Mouse (Mus musculus) kidney, adult 10 weeks (tissue): Measurements from ENCODE around the gene Galr3. TPM values are rescaled to one million over a fixed set of nuclear protein-coding genes. Genes with fewer than 3 reads are reported as not detected.

Experiments
- polyA plus RNA-seq: library from polyadenylated mRNA; stranded (reverse); fragments of 350-450 nt; fragmentation: Illumina TruSeq; extraction: RNeasy Lipid Tissue Mini Kit (QIAGEN cat#74804); gene quantifications from one replicate; pipeline ENCODE4 v1.2.3, GENCODE M21; 2014; ENCODE audit warnings: low read depth, low replicate concordance

Galr3 gene
- not detected for polyA plus RNA-seq

GRCm38 (mm10) chr15:79041585-79041984 lies at the start of gene Galr3:
Gene Galr3, plus strand, starts transcription at chr15:79041885.

GRCm38 (mm10) chr15:79028237-79028738 lies 13.4 kb upstream of the Galr3 start, which contains the start of gene H1f0:
Gene H1f0, plus strand, starts transcription at chr15:79028450.

GRCm38 (mm10) chr15:79062376-79063159 lies 20.9 kb downstream of the Galr3 start, which contains the start of gene Ankrd54:
Gene Ankrd54, minus strand, starts transcription at chr15:79062893.

GRCm38 (mm10) chr15:79074913-79075532 lies 33.3 kb downstream of the Galr3 start, which contains the start of gene Eif3l:
Gene Eif3l, plus strand, starts transcription at chr15:79075179.

Other genes with a start within 250 kb of the Galr3 start
- 1.2 TPM for gene Card10, start 238.8 kb upstream of the Galr3 start, polyA plus RNA-seq
- 0.16 TPM for gene Cdc42ep1, start 199.3 kb upstream of the Galr3 start, polyA plus RNA-seq
- gene Lgals2, start 186.4 kb upstream of the Galr3 start, polyA plus RNA-seq: not detected
- gene Gga1, start 164.7 kb upstream of the Galr3 start, polyA plus RNA-seq: 0.20 TPM
- not detected for gene Gm49510, start 142.2 kb upstream of the Galr3 start, polyA plus RNA-seq
- 0.93 TPM for gene Sh3bp1, start 142.1 kb upstream of the Galr3 start, polyA plus RNA-seq
- gene Pdxp, start 128.0 kb upstream of the Galr3 start, polyA plus RNA-seq: not detected
- 1.1 TPM for gene Lgals1, start 115.2 kb upstream of the Galr3 start, polyA plus RNA-seq
- 2.5 TPM for gene Nol12, start 107.0 kb upstream of the Galr3 start, polyA plus RNA-seq
- 1.7 TPM for gene Triobp, start 94.2 kb upstream of the Galr3 start, polyA plus RNA-seq
- 177 TPM for gene H1f0, start 13.4 kb upstream of the Galr3 start, polyA plus RNA-seq
- gene Ankrd54, start 21.0 kb downstream of the Galr3 start, polyA plus RNA-seq: 1.1 TPM
- gene Eif3l, start 33.3 kb downstream of the Galr3 start, polyA plus RNA-seq: 82.4 TPM
- gene Micall1, start 67.0 kb downstream of the Galr3 start, polyA plus RNA-seq: 9.9 TPM
- not detected for gene Polr2f, start 99.1 kb downstream of the Galr3 start, polyA plus RNA-seq
- gene 1700088E04Rik, start 99.4 kb downstream of the Galr3 start, polyA plus RNA-seq: 3.8 TPM
- not detected for gene Sox10, start 123.4 kb downstream of the Galr3 start, polyA plus RNA-seq
- 7.5 TPM for gene Pick1, start 187.3 kb downstream of the Galr3 start, polyA plus RNA-seq
- 1.1 TPM for gene Gm49486, start 187.5 kb downstream of the Galr3 start, polyA plus RNA-seq
- gene Slc16a8, start 212.9 kb downstream of the Galr3 start, polyA plus RNA-seq: not detected
- 2.9 TPM for gene Baiap2l2, start 243.7 kb downstream of the Galr3 start, polyA plus RNA-seq